Mouse (Mus musculus) cerebellum, postnatal 36 days (tissue): Measurements from ENCODE around the gene BC052040.

Source experiments
- DNase-seq, 2 experiments: peaks; one replicate each; pipeline ENCODE4 v3.0.0; 2021 to 2022; ENCODE audit warnings: mixed read lengths in 2 of 2

The BC052040 gene

GRCm38 (mm10) chr2:115717980-115718379 is 136.5 kb downstream of the BC052040 start:
- DNase-seq, result no peak

DNA sequence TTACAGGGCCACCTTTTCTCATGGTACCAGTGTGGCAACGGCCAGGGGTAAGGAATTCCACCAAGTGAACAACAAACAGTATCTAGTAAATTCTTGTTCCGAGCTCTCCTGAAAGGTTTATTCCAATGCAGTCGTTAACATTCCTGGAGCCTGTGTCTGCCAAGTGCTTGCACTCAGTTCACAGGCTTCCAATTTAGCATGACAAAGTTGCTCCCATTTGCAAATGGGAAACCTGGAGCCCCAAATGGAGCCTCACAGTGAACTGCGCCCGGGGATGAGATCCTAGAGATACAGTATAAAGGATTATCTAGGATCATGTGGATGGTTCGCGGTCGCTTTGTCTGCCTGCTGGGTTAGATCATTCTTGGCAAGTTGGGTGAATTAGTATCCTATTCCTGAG is 141.9 kb downstream of the BC052040 start:
- DNase-seq, result no peak

- DNase-seq, result no peak
Measured at GRCm38 (mm10) chr2:115724216-115724615, 142.7 kb downstream of the BC052040 start.

- no peak for DNase-seq
Measured at GRCm38 (mm10) chr2:115724726-115725125, 143.2 kb downstream of the BC052040 start.

- DNase-seq, result no peak
Measured at GRCm38 (mm10) chr2:115725503-115725902, 144.0 kb downstream of the BC052040 start.

DNA sequence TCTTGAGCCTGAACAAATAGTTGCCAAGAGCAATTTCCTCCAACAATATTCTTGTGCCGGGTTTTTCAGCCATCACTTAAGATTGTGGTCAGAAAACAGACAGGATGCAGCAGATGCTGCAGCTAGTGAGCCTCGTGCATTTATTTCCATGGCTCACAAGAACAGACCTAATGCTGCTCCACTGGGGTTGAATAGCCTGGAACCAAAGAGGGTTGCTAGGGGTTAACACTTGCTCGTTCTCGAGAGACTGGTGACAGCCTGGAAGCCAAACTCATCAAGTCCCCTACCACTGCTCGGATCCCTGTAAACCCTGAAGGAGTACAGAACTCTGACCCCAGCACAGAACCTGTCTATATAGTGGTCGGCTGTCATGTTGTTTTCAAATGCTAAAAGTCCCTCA is 144.4 kb downstream of the BC052040 start:
- DNase-seq, result no peak

DNA sequence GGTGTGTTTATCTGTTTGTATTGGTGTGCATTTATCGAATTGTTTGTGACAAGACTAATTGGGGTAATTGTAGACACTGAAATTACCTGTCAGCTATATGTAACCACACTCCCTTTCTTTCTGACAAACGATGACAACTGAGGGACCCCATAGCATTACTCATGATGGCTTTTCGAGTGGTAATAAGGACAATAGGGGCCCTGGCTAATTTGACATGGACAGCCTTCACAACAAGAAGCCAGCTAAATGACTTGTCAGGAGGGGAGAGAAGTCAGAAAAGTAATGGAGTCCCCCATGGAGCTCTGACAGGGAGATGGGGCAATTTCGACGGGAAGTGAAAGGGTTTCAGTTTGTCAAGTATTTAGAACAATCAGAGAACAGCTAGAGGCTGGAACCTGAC is 145.3 kb downstream of the BC052040 start:
- DNase-seq, result no peak

GRCm38 (mm10) chr2:115728627-115729026 is 147.1 kb downstream of the BC052040 start:
- DNase-seq, result no peak

GRCm38 (mm10) chr2:115730502-115730901 is 149.0 kb downstream of the BC052040 start:
- no peak for DNase-seq

DNA sequence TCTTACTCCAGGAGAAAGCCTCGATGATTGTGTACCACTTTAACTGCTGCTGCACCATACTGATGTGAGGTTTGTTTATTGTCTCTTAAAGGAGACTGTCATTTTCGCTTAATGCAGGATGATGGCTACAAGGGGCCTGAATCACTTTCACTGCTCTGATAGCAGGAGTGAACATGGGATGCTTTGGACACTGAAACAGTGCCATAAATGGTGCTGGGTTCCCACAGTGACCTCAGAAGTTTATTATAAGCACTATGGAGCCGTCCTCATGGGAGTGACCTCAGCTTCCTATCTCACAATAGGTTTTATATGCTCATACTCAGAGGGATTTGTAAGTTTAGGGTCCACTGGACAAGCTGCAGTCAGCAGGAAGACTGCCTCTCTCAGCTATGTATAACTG is 149.7 kb downstream of the BC052040 start:
- no peak for DNase-seq

DNA sequence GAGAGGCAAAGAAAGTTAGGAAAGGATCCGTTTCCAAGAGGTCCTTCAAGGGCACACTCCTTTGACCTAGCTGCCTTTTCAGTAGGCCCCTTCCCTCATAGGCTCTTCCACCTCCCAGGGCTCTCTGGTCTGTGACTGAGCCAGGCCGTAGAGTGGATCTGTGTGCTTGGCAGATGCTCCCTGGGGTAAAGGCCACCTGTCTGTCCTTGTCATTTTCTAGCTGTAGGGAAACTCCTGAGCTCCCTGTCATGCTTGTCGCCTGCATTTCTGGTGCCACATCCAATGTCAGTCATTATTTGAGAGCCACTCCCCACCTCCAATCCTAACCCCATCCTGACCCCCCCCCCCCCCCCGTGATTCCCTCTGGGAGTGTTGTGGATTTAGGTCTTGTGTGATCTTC is 151.1 kb downstream of the BC052040 start:
- no peak for DNase-seq

DNA sequence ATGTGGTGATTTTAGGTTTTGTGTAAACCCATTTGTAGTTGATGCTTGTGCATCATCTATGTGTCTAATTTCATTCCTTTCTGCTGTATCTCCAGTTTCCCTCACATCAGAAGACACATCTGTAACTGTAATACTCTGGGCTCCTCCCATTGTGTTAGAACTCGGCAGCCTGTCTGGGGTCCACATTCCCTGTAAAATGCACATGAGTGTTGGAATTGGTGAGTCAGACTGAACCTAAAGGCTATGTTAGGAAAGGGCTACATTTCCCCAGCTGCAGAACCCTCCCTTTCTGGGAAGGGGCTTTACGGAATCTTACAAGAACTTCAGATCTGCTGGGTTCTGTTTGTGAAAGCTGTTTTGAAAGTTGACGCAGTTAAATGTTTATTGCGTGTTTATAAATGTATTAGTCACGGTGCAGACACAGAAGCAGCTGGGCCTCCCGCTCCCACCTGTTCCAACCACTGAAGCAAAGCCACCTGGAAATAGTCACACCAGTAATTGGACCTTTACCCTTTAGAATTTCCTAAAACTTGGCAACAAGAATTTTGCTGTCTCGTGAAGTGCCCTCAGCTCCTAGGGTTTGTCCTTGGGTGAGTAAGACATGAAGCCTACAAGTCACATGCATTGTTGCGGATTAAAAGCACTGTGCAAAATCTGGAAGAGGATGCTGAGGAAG is 151.6 kb downstream of the BC052040 start:
- DNase-seq, result no peak

- no peak for DNase-seq
Measured at GRCm38 (mm10) chr2:115734850-115735249, 153.3 kb downstream of the BC052040 start.

DNA sequence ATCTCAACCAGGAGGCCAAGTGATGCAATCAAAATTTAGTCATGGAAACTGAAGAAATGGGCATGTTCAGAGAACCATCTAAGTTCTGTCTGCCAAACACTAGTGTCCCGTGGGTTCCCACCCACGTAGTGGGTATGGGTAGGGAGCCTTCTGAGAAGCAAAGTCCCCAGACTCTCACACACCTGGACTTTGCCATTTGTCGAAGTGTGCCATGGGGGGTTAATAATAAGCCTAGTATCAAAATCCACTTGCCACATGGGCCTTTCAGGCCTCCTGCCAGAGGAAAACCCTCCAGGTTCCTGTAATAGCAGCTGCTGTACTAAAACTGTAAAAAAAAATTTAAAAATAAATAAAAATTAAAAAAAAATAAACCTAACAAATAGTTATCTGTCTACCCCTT is 154.9 kb downstream of the BC052040 start:
- DNase-seq, result no peak

- no peak for DNase-seq
Measured at GRCm38 (mm10) chr2:115737966-115738365, 156.4 kb downstream of the BC052040 start.

DNA sequence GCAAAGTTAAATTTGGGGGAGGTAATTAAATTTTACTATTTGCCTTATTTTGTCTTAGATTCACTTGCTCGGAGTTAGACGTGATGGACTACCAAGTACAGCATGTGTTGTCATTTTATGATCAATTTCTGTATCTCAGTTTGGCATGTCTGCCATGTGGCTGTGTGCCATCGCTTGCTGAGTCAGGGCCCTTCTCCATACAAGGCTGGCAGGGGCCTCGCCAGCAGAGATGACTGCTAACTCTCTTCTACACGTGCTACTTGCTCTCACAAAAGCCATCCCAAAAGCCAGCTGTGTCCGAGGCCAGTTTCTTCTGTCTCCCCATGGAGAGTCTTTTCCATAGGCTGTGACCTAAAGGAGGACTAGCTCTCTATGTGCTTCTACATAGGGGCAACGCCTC is 160.5 kb downstream of the BC052040 start:
- no peak for DNase-seq

DNA sequence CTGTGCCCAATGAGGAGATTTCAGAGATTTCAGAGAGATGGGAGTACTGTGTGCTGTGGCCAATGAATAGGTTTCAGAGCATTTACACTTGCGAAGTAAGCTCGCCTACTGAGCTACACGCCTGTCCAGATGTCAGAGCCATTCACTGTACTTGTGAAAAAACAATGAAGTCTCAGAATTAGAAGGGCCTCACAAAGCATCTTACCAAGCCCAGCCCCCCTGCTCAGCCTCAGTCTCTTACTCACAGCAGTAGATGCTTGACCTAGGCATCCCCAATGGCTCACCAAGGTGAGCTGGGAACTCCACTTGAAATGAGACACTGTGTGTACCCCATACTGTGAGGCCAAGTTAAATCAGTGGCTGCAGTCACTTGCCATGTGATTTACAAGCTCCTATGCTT is 166.1 kb downstream of the BC052040 start:
- DNase-seq, result no peak

GRCm38 (mm10) chr2:115751177-115751576 is 169.7 kb downstream of the BC052040 start:
- no peak for DNase-seq

- DNase-seq, result no peak
Measured at GRCm38 (mm10) chr2:115757685-115758084, 176.2 kb downstream of the BC052040 start.

DNA sequence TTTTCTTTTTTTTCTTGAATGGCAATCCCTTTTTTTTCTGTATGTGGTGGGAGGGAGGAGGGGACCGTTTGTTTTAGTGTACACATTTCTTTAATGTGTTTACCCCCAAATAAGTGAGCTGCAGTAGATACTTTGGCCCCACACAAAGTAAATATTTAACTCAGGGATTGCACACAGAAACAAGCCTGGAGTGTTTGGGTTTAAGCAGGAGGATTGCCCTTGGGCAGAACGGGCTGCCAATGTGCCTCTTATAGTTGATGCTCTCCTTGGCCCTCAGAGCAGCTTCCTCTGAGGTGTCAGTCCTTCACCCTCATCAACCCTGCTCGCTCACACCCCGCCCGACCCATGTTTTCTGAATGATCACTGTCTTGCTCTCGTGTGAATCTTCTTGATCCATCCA is 177.0 kb downstream of the BC052040 start:
- no peak for DNase-seq

GRCm38 (mm10) chr2:115764595-115765305 is 183.2 kb downstream of the BC052040 start:
- no peak for DNase-seq

- DNase-seq, result no peak
Measured at GRCm38 (mm10) chr2:115769597-115770305, 188.2 kb downstream of the BC052040 start.

GRCm38 (mm10) chr2:115772709-115773108 is 191.2 kb downstream of the BC052040 start:
- DNase-seq, result no peak
